In genomic region chr6:122532883-122533302, GRCm38 (mm10) we compare ENCODE assay signal across 8 mouse cellular contexts. TPM values are rescaled to one million over a fixed set of nuclear protein-coding genes. Genes with fewer than 3 reads are reported as not detected.
DNase-seq lines count a peak whose midpoint lies in the region; ATAC-seq lines count a peak whose summit lies in the region.

No protein-coding gene starts in this region.

- H3K9me3 ChIP-seq in embryonic facial prominence, embryonic 15.5 days (replicated peaks): no peaks in the 10 kb centered on the region
- no peaks in the 10 kb centered on the region for H3K9me3 ChIP-seq in lung, embryonic 15.5 days

- peak overlapping the region; percentile 8; the same call in 1 of the 2 replicates for H3K4me2 ChIP-seq in embryonic facial prominence, embryonic 15.5 days (replicated peaks)
- H3K4me2 ChIP-seq in lung, embryonic 15.5 days: peak overlapping the region; percentile 0; the same call in 1 of the 2 replicates

- DNase-seq in ovary, adult 18-20 months (ENCODE audit: low spot score): peak; percentile 20
- no peak for DNase-seq in ovary, postnatal 36 days (ENCODE audit: low spot score)
- peak; percentile 84 for DNase-seq in kidney, adult 11 months
- DNase-seq in retina, embryonic 14.5 days (ENCODE audit: low spot score): peak; percentile 26
- no peak for DNase-seq in urinary bladder, postnatal 4 days (ENCODE audit: low spot score in 2 of 2)
- no peak for DNase-seq in layer of hippocampus, postnatal 36 days

- H3K27ac ChIP-seq in embryonic facial prominence, embryonic 15.5 days (replicated peaks): no peak overlapping the region
- no peak overlapping the region for H3K27ac ChIP-seq in lung, embryonic 15.5 days

- no peaks in the 10 kb centered on the region for H3K27me3 ChIP-seq in embryonic facial prominence, embryonic 15.5 days
- no peaks in the 10 kb centered on the region for H3K27me3 ChIP-seq in lung, embryonic 15.5 days

- no peak overlapping the region for H3K9ac ChIP-seq in embryonic facial prominence, embryonic 15.5 days
- no peak overlapping the region for H3K9ac ChIP-seq in lung, embryonic 15.5 days

- no peak overlapping the region for H3K4me3 ChIP-seq in embryonic facial prominence, embryonic 15.5 days (replicated peaks)
- no peak overlapping the region for H3K4me3 ChIP-seq in lung, embryonic 15.5 days

- ATAC-seq in embryonic facial prominence, embryonic 15.5 days (ENCODE audit: insufficient number of reproducible peaks, low FRiP score, low TSS enrichment, low read depth): no peak
- ATAC-seq in lung, embryonic 15.5 days (ENCODE audit: borderline replicate concordance, extremely low read depth, low FRiP score, low TSS enrichment): peak; percentile 46; the same call in 1 of the 2 replicates

- peaks cover 4% of the 10 kb centered on the region; the same call in 1 of the 2 replicates for H3K4me1 ChIP-seq in embryonic facial prominence, embryonic 15.5 days
- no peaks in the 10 kb centered on the region; the same call in 1 of the 2 replicates for H3K4me1 ChIP-seq in lung, embryonic 15.5 days

- WGBS in embryonic facial prominence, embryonic 15.5 days: 8% methylated on average over 4 of the region's 4 CpGs
- WGBS in lung, embryonic 15.5 days: 9% methylated on average over 4 of the region's 4 CpGs

- H3K36me3 ChIP-seq in embryonic facial prominence, embryonic 15.5 days: no peaks in the 10 kb centered on the region
- H3K36me3 ChIP-seq in lung, embryonic 15.5 days: no peaks in the 10 kb centered on the region

RNA-seq across cellular contexts. Expression of gene Aicda, which starts 20.7 kb away (rescaled TPM):
- not detected in 2 replicates for polyA plus RNA-seq in embryonic facial prominence, embryonic 15.5 days (2015; fragmentation: Nextera tagmentation; extraction: Ambion mirVana)
- polyA plus RNA-seq in lung, embryonic 15.5 days (2015; fragmentation: Nextera tagmentation; extraction: Ambion mirVana): not detected in 2 replicates
- total RNA-seq in layer of hippocampus, postnatal 36 days (2021): not detected

RNA-seq across cellular contexts. Expression of gene Mfap5, which starts 27.2 kb away (rescaled TPM):
- polyA plus RNA-seq in embryonic facial prominence, embryonic 15.5 days (2015; fragmentation: Nextera tagmentation; extraction: Ambion mirVana): 25.7 and 28.4 TPM in 2 replicates
- polyA plus RNA-seq in lung, embryonic 15.5 days (2015; fragmentation: Nextera tagmentation; extraction: Ambion mirVana): 17.5 and 19.2 TPM in 2 replicates
- total RNA-seq in layer of hippocampus, postnatal 36 days (2021): not detected

RNA-seq across cellular contexts. Expression of gene Rimklb, which starts 34.3 kb away (rescaled TPM):
- polyA plus RNA-seq in embryonic facial prominence, embryonic 15.5 days (2015; fragmentation: Nextera tagmentation; extraction: Ambion mirVana): 6.5 and 11.3 TPM in 2 replicates
- 9.1 and 12.3 TPM in 2 replicates for polyA plus RNA-seq in lung, embryonic 15.5 days (2015; fragmentation: Nextera tagmentation; extraction: Ambion mirVana)
- 10 to 100 TPM; 75.8 to 86.1 TPM for total RNA-seq in layer of hippocampus, postnatal 36 days (2021)

Comparison
In these comparisons a context has a peak if more than half of its experiments do, and no peak if none do; other contexts are left out.
1. DNase-seq: peak in ovary, adult 18-20 months (single experiment), kidney, adult 11 months (single experiment) and retina, embryonic 14.5 days (single experiment); none in ovary, postnatal 36 days (single experiment), urinary bladder, postnatal 4 days (0 of 2) and layer of hippocampus, postnatal 36 days (0 of 2).